Mouse (Mus musculus): ENCODE measurements around the gene Vcl. TPM values are rescaled to one million over a fixed set of nuclear protein-coding genes. Genes with fewer than 3 reads are reported as not detected.

Gene Vcl
- polyA plus RNA-seq, 1 experiment from 2014 or later, result 78.8 TPM

GRCm38 (mm10) chr14:21039077-21039476 is 109.9 kb downstream of the Vcl start:
- Histone ChIP-seq H3K27ac (ENCODE audit: low read depth, low read length) (peak overlapping the region; percentile 35; the same call in 1 of the 2 replicates), H3K36me3 (ENCODE audit: control insufficient read depth, insufficient read depth, low read length) (peaks cover 17% of the 10 kb centered on the region)
- WGBS (ENCODE audit: insufficient replicate concordance), result 73% methylated on average over 12 of the region's 12 CpGs

DNA sequence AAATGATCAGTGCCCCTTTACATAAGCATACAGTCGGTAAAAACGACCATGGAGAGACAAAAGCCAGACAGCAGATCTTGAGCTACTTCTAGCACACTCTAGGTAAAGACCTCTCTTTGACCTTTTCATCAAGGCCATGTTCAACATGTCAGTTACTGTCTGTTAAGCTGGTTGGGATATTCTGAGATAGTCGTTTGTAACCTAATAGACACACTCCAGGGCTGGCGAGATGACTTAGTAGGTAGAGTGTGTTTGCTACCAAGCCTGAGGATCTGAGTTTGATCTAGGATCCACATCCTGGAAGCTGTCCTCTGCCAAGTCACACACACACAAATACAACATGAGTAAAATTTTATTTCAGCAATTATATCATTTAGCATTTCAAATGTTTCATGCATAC is 110.4 kb downstream of the Vcl start:
- no peak overlapping the region for H3K4me3 ChIP-seq (ENCODE audit: low read depth, low read length)
- H3K36me3 ChIP-seq (ENCODE audit: control insufficient read depth, insufficient read depth, low read length), result peaks cover 14% of the 10 kb centered on the region
- ATAC-seq (replicated peaks; ENCODE audit: insufficient number of reproducible peaks, low FRiP score, low TSS enrichment), result no peak
- H3K27me3 ChIP-seq (ENCODE audit: control insufficient read depth, insufficient read depth, low read length), result no peaks in the 10 kb centered on the region
- H3K27ac ChIP-seq (ENCODE audit: low read depth, low read length), result peak overlapping the region; percentile 35
- no peaks in the 10 kb centered on the region for H3K9me3 ChIP-seq (replicated peaks; ENCODE audit: control insufficient read depth, low read length)
- H3K4me2 ChIP-seq, result no peak overlapping the region
- 54% methylated on average over 4 of the region's 4 CpGs for WGBS (ENCODE audit: insufficient replicate concordance)
- H3K9ac ChIP-seq (ENCODE audit: low read depth, low read length), result no peak overlapping the region
- 0 out of 2 replicates have a peak, but pooled peaks cover 4% of the 10 kb centered on the region for H3K4me1 ChIP-seq (ENCODE audit: control insufficient read depth, insufficient read depth, low read length)

More at GRCm38 (mm10) chr14:21039077-21039476, 109.9 kb downstream of the Vcl start:
- Histone ChIP-seq H3K4me2 (no peak overlapping the region), H3K4me1 (ENCODE audit: control insufficient read depth, insufficient read depth, low read length) (0 out of 2 replicates have a peak, but pooled peaks cover 4% of the 10 kb centered on the region), H3K9me3 (replicated peaks; ENCODE audit: control insufficient read depth, low read length) (no peaks in the 10 kb centered on the region), H3K27me3 (ENCODE audit: control insufficient read depth, insufficient read depth, low read length) (no peaks in the 10 kb centered on the region), H3K4me3 (ENCODE audit: low read depth, low read length) (no peak overlapping the region), H3K9ac (ENCODE audit: low read depth, low read length) (no peak overlapping the region)
- ATAC-seq (replicated peaks; ENCODE audit: insufficient number of reproducible peaks, low FRiP score, low TSS enrichment), result no peak

- Histone ChIP-seq H3K4me1 (ENCODE audit: control insufficient read depth, insufficient read depth, low read length) (peaks cover 11% of the 10 kb centered on the region), H3K9ac (ENCODE audit: low read depth, low read length) (no peak overlapping the region), H3K27me3 (ENCODE audit: control insufficient read depth, insufficient read depth, low read length) (no peaks in the 10 kb centered on the region), H3K36me3 (ENCODE audit: control insufficient read depth, insufficient read depth, low read length) (no peaks in the 10 kb centered on the region; the same call in 1 of the 2 replicates), H3K4me2 (no peak overlapping the region), H3K9me3 (replicated peaks; ENCODE audit: control insufficient read depth, low read length) (no peaks in the 10 kb centered on the region), H3K4me3 (ENCODE audit: low read depth, low read length) (no peak overlapping the region), H3K27ac (ENCODE audit: low read depth, low read length) (no peak overlapping the region)
- ATAC-seq (replicated peaks; ENCODE audit: insufficient number of reproducible peaks, low FRiP score, low TSS enrichment), result no peak
- 83% methylated on average over 2 of the region's 2 CpGs for WGBS (ENCODE audit: insufficient replicate concordance)
Observed at GRCm38 (mm10) chr14:21047840-21048239, 118.6 kb downstream of the Vcl start.

- H3K4me1 ChIP-seq (ENCODE audit: control insufficient read depth, insufficient read depth, low read length), result peaks cover 15% of the 10 kb centered on the region
- H3K4me2 ChIP-seq, result no peak overlapping the region
- no peak overlapping the region for H3K27ac ChIP-seq (ENCODE audit: low read depth, low read length)
- no peaks in the 10 kb centered on the region for H3K27me3 ChIP-seq (ENCODE audit: control insufficient read depth, insufficient read depth, low read length)
- no peak overlapping the region for H3K9ac ChIP-seq (ENCODE audit: low read depth, low read length)
- no peak for ATAC-seq (replicated peaks; ENCODE audit: insufficient number of reproducible peaks, low FRiP score, low TSS enrichment)
- H3K36me3 ChIP-seq (ENCODE audit: control insufficient read depth, insufficient read depth, low read length), result no peaks in the 10 kb centered on the region; the same call in 1 of the 2 replicates
- no peak overlapping the region for H3K4me3 ChIP-seq (ENCODE audit: low read depth, low read length)
- H3K9me3 ChIP-seq (replicated peaks; ENCODE audit: control insufficient read depth, low read length), result no peaks in the 10 kb centered on the region
Observed at GRCm38 (mm10) chr14:21048879-21049278, 119.7 kb downstream of the Vcl start.

GRCm38 (mm10) chr14:21050734-21051133 is 121.5 kb downstream of the Vcl start:
- no peaks in the 10 kb centered on the region; the same call in 1 of the 2 replicates for H3K36me3 ChIP-seq (ENCODE audit: control insufficient read depth, insufficient read depth, low read length)
- 66% methylated on average over 3 of the region's 3 CpGs for WGBS (ENCODE audit: insufficient replicate concordance)
- no peak overlapping the region for H3K27ac ChIP-seq (ENCODE audit: low read depth, low read length)
- 0 out of 2 replicates have a peak overlapping the region, but pooled peaks have one; percentile 86 for H3K4me3 ChIP-seq (ENCODE audit: low read depth, low read length)
- H3K4me2 ChIP-seq, result peak overlapping the region; percentile 93; the same call in 1 of the 2 replicates
- H3K9ac ChIP-seq (ENCODE audit: low read depth, low read length), result no peak overlapping the region
- H3K4me1 ChIP-seq (ENCODE audit: control insufficient read depth, insufficient read depth, low read length), result peaks cover 15% of the 10 kb centered on the region
- no peaks in the 10 kb centered on the region for H3K9me3 ChIP-seq (replicated peaks; ENCODE audit: control insufficient read depth, low read length)
- no peak for ATAC-seq (replicated peaks; ENCODE audit: insufficient number of reproducible peaks, low FRiP score, low TSS enrichment)
- no peaks in the 10 kb centered on the region for H3K27me3 ChIP-seq (ENCODE audit: control insufficient read depth, insufficient read depth, low read length)

DNA sequence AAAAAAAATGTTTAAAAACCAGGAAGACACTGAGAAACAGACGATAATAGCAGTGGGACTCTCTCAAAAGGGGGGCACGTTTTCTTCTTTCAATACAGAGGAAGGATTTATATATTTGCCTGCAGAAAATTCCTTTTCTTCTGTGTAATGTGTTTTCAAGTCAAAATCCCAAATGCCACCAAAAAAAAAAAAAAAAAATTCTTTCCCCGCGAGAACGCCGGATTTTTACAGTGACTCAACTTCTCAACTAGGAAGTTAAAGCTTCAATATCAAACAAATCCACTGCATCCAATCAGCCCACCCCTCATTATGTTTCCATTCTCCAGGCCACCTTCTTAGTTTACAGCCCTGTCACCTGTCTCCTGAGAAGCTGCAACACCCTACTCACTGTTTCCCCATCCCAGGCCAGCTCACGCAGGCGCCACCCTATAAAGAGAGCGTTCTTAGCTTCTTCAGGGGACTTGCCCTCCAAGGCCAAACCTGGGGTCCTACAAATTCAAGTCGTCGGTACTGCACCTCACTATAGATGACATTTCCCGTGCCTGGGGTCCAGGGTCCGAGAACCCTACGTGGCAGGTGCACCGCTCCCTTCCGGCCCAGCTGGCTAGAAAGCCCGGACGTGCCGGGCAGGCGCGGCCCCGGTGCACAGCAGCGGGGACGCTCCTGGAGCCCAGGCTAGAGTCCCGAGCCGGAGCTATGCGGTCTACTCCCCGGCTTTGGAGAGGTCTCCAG is 122.3 kb downstream of the Vcl start:
- no peaks in the 10 kb centered on the region; the same call in 1 of the 2 replicates for H3K36me3 ChIP-seq (ENCODE audit: control insufficient read depth, insufficient read depth, low read length)
- WGBS (ENCODE audit: insufficient replicate concordance), result 8% methylated on average over 28 of the region's 28 CpGs
- peaks cover 15% of the 10 kb centered on the region for H3K4me1 ChIP-seq (ENCODE audit: control insufficient read depth, insufficient read depth, low read length)
- H3K4me2 ChIP-seq, result peak overlapping the region; percentile 93
- peak overlapping the region; percentile 86 for H3K4me3 ChIP-seq (ENCODE audit: low read depth, low read length)
- no peaks in the 10 kb centered on the region for H3K9me3 ChIP-seq (replicated peaks; ENCODE audit: control insufficient read depth, low read length)
- H3K9ac ChIP-seq (ENCODE audit: low read depth, low read length), result peak overlapping the region; percentile 89
- H3K27ac ChIP-seq (ENCODE audit: low read depth, low read length), result peak overlapping the region; percentile 93
- H3K27me3 ChIP-seq (ENCODE audit: control insufficient read depth, insufficient read depth, low read length), result no peaks in the 10 kb centered on the region
- ATAC-seq (replicated peaks; ENCODE audit: insufficient number of reproducible peaks, low FRiP score, low TSS enrichment), result peak; percentile 2

DNA sequence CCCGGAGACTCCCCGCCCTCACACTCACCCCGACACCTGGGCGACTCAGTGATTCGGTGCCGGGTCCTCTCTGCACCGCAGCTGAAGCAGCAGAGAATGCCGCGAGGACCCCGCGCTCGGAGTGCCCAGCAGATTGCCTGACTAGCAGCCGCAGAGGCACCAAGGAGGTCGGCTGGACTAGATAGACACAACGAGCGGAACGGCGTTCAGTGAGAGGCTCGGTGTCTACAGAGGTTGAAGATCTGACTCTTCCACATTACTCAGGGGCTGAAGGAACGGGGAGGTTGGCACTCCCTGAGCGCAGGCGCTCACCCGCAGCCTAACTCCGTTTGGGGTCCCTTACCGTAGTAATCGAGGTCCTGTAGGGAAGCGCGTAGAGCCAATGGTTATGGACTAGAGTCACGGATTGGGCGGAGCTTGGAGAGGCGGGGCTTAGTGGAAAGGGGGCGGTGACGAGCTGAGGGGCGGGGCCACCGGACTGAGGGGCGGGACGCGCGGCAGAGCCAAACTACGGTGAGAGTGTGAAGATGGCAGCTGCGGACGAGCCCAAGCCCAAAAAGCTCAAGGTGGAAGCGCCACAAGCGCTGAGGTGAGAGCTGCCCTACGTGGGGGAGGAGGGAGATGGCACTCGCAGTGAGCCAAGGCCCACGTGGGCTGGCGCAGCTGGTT is 123.0 kb downstream of the Vcl start, which contains the start of the genes Ap3m1 and Adk:
TSS of gene Ap3m1 (minus strand) at position 397 of the 669 bp plus-strand sequence.
TSS of gene Adk (plus strand) at position 463 of the 669 bp plus-strand sequence.
- Histone ChIP-seq H3K9me3 (replicated peaks; ENCODE audit: control insufficient read depth, low read length) (no peaks in the 10 kb centered on the region), H3K27ac (ENCODE audit: low read depth, low read length) (peak within 1 kb of the TSS; percentile 93), H3K4me1 (ENCODE audit: control insufficient read depth, insufficient read depth, low read length) (peaks cover 14% of the 10 kb centered on the region), H3K9ac (ENCODE audit: low read depth, low read length) (peak within 1 kb of the TSS; percentile 89), H3K27me3 (ENCODE audit: control insufficient read depth, insufficient read depth, low read length) (no peaks in the 10 kb centered on the region), H3K4me2 (peak within 1 kb of the TSS; percentile 93), H3K36me3 (ENCODE audit: control insufficient read depth, insufficient read depth, low read length) (no peaks in the 10 kb centered on the region; the same call in 1 of the 2 replicates), H3K4me3 (ENCODE audit: low read depth, low read length) (peak within 1 kb of the TSS; percentile 86)
- peak; percentile 95 for ATAC-seq (replicated peaks; ENCODE audit: insufficient number of reproducible peaks, low FRiP score, low TSS enrichment)
- WGBS (ENCODE audit: insufficient replicate concordance), result under 1% methylated on average over 48 of the region's 48 CpGs

DNA sequence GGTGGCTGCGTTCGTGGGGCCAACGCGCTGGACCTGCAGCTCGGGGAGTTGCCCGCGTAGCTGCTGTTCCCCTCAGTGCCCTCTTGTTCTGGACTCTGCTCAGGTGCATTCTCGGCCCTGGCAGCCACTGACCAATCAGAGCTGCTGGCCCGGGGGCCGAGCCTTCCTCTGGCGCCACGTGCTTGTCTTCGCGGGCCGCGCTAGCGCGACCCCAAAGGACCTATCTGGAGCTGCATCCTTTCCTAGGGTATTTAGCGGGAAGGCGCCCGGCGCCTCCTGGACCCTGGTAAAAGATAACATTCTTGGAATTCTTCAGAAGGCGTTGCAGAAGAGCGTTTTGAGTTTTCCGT is 123.6 kb downstream of the Vcl start:
- Histone ChIP-seq H3K4me3 (ENCODE audit: low read depth, low read length) (peak overlapping the region; percentile 86), H3K4me1 (ENCODE audit: control insufficient read depth, insufficient read depth, low read length) (peaks cover 12% of the 10 kb centered on the region; the same call in 1 of the 2 replicates), H3K27ac (ENCODE audit: low read depth, low read length) (peak overlapping the region; percentile 93), H3K9ac (ENCODE audit: low read depth, low read length) (peak overlapping the region; percentile 89), H3K4me2 (peak overlapping the region; percentile 93), H3K27me3 (ENCODE audit: control insufficient read depth, insufficient read depth, low read length) (no peaks in the 10 kb centered on the region), H3K9me3 (replicated peaks; ENCODE audit: control insufficient read depth, low read length) (no peaks in the 10 kb centered on the region), H3K36me3 (ENCODE audit: control insufficient read depth, insufficient read depth, low read length) (no peaks in the 10 kb centered on the region; the same call in 1 of the 2 replicates)
- ATAC-seq (replicated peaks; ENCODE audit: insufficient number of reproducible peaks, low FRiP score, low TSS enrichment), result peak; percentile 74
- 0% methylated on average over 25 of the region's 25 CpGs for WGBS (ENCODE audit: insufficient replicate concordance)
